Mouse (Mus musculus): ENCODE measurements around the gene Plek2. TPM values are rescaled to one million over a fixed set of nuclear protein-coding genes. Genes with fewer than 3 reads are reported as not detected.
"Not testable (repeated sequence)": the region's sequence is repeated elsewhere in the genome, so short reads cannot be mapped to it uniquely, and the experiment has no call there.

Plek2 gene
- total RNA-seq (2015; ENCODE audit: low replicate concordance), result 6.7 TPM in 1 of 2 replicates, not detected in the other
- total RNA-seq (2017; ENCODE audit: low replicate concordance), result 2.6 and 5.3 TPM in 2 replicates

- peak; percentile 77 for ATAC-seq (replicated peaks; ENCODE audit: low FRiP score, poor library complexity, severe bottlenecking)
These were observed at the start of gene Plek2 for GRCm38 (mm10) chr12:78906707-78907162. Plek2 (minus strand) TSS chr12:78906964.

GRCm38 (mm10) chr12:78956405-78956804, 49.6 kb upstream of the Plek2 start:
- no peak for ATAC-seq (replicated peaks; ENCODE audit: low FRiP score, poor library complexity, severe bottlenecking)

- ATAC-seq (replicated peaks; ENCODE audit: low FRiP score, poor library complexity, severe bottlenecking), result no peak
These were observed 45.7 kb upstream of the Plek2 start for GRCm38 (mm10) chr12:78952484-78952883.

GRCm38 (mm10) chr12:78952053-78952452, 45.3 kb upstream of the Plek2 start:
- no peak for ATAC-seq (replicated peaks; ENCODE audit: low FRiP score, poor library complexity, severe bottlenecking)

- ATAC-seq (replicated peaks; ENCODE audit: low FRiP score, poor library complexity, severe bottlenecking), result no peak
These were observed 40.9 kb upstream of the Plek2 start for GRCm38 (mm10) chr12:78947661-78948060.

GRCm38 (mm10) chr12:78947161-78947560, 40.4 kb upstream of the Plek2 start:
- ATAC-seq (replicated peaks; ENCODE audit: low FRiP score, poor library complexity, severe bottlenecking), result no peak

- no peak for ATAC-seq (replicated peaks; ENCODE audit: low FRiP score, poor library complexity, severe bottlenecking)
These were observed 36.2 kb upstream of the Plek2 start for GRCm38 (mm10) chr12:78942931-78943330.

- no peak for ATAC-seq (replicated peaks; ENCODE audit: low FRiP score, poor library complexity, severe bottlenecking)
These were observed 33.3 kb upstream of the Plek2 start for GRCm38 (mm10) chr12:78940081-78940480.

GRCm38 (mm10) chr12:78939393-78940037, 32.8 kb upstream of the Plek2 start:
- ATAC-seq (replicated peaks; ENCODE audit: low FRiP score, poor library complexity, severe bottlenecking), result no peak

- ATAC-seq (replicated peaks; ENCODE audit: low FRiP score, poor library complexity, severe bottlenecking), result no peak
These were observed 29.7 kb upstream of the Plek2 start for GRCm38 (mm10) chr12:78936494-78936893.

- ATAC-seq (replicated peaks; ENCODE audit: low FRiP score, poor library complexity, severe bottlenecking), result no peak
These were observed 23.1 kb upstream of the Plek2 start for GRCm38 (mm10) chr12:78929900-78930299.

- ATAC-seq (replicated peaks; ENCODE audit: low FRiP score, poor library complexity, severe bottlenecking), result no peak
These were observed 20.5 kb upstream of the Plek2 start for GRCm38 (mm10) chr12:78927287-78927686.

- no peak for ATAC-seq (replicated peaks; ENCODE audit: low FRiP score, poor library complexity, severe bottlenecking)
These were observed 16.9 kb upstream of the Plek2 start for GRCm38 (mm10) chr12:78923539-78924189.

GRCm38 (mm10) chr12:78922977-78923376, 16.2 kb upstream of the Plek2 start:
- not testable (repeated sequence) for ATAC-seq (replicated peaks; ENCODE audit: low FRiP score, poor library complexity, severe bottlenecking)

GRCm38 (mm10) chr12:78922058-78922457, 15.3 kb upstream of the Plek2 start:
- no peak for ATAC-seq (replicated peaks; ENCODE audit: low FRiP score, poor library complexity, severe bottlenecking)

- no peak for ATAC-seq (replicated peaks; ENCODE audit: low FRiP score, poor library complexity, severe bottlenecking)
These were observed 14.7 kb upstream of the Plek2 start for GRCm38 (mm10) chr12:78921421-78921820.

GRCm38 (mm10) chr12:78919079-78919712, 12.4 kb upstream of the Plek2 start:
- ATAC-seq (replicated peaks; ENCODE audit: low FRiP score, poor library complexity, severe bottlenecking), result peak; percentile 85

GRCm38 (mm10) chr12:78918227-78919078, 11.7 kb upstream of the Plek2 start:
- peak; percentile 87 for ATAC-seq (replicated peaks; ENCODE audit: low FRiP score, poor library complexity, severe bottlenecking)

GRCm38 (mm10) chr12:78916278-78916677, 9.5 kb upstream of the Plek2 start:
- no peak for ATAC-seq (replicated peaks; ENCODE audit: low FRiP score, poor library complexity, severe bottlenecking)

- no peak for ATAC-seq (replicated peaks; ENCODE audit: low FRiP score, poor library complexity, severe bottlenecking)
These were observed 8.8 kb upstream of the Plek2 start for GRCm38 (mm10) chr12:78915561-78915960.

Measured in erythroblast, adult 5-6 weeks (primary cell).